Mouse (Mus musculus) gastrocnemius, postnatal 4 days (tissue): ENCODE results near the gene Gm20918. TPM values are rescaled to one million over a fixed set of nuclear protein-coding genes. Genes with fewer than 3 reads are reported as not detected.
"Not testable (repeated sequence)": the region's sequence is repeated elsewhere in the genome, so short reads cannot be mapped to it uniquely, and the experiment has no call there.

ENCODE experiments used
- DNase-seq, 2 experiments: peaks; one replicate each; pipeline ENCODE4 v3.0.0; 2021 to 2022; ENCODE audit warnings: low spot score in 2 of 2, mixed read lengths in 2 of 2
- long read RNA-seq, 2 experiments: library from polyadenylated mRNA; stranded (forward); transcript quantifications; one replicate each; pipeline ENCODE4 v2.0.0; 2021
- total RNA-seq, 2 experiments: library from RNA; stranded (reverse); gene quantifications; 2 replicates each; pipeline ENCODE4 v1.2.3; 2021

Gm20918 gene
- not detected for total RNA-seq
- long read RNA-seq, experiment 1, result 0 reads
- long read RNA-seq, experiment 2, result 0 reads

- DNase-seq, result not testable (repeated sequence)
Observed at GRCm38 (mm10) chrY:5043637-5044036, at the start of gene Gm20918. Gm20918 (plus strand) TSS chrY:5043937.

Other genes starting within 250 kb of the Gm20918 start
- gene Gm21820, start 205.5 kb downstream of the Gm20918 start, total RNA-seq, result not detected